Mouse (Mus musculus): ENCODE data around the gene Ndufa7.
"Not testable (repeated sequence)": the region's sequence is repeated elsewhere in the genome, so short reads cannot be mapped to it uniquely, and the experiment has no call there.

Ndufa7 gene

DNA sequence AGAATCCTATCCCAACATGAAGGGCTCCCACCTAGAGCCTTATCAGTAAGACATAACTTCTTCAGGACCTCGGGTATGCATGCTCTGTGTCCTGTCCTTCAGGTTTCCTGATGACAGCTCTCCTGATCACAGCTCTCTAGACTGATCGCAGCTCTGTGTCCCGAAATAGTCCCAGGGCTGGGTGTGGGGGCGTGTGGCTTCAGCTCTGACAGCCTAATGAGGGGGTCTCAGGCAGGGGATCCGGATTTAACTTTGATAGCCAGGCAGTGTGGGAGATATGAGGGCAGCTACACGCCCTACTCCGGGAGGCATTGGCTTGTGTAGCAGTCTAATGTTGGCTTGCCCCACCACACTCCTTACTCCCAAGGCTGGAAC lies 13.2 kb upstream of the Ndufa7 start:
- no peak for DNase-seq (ENCODE audit: low spot score in 2 of 2)

GRCm38 (mm10) chr17:33812475-33812874 lies 11.9 kb upstream of the Ndufa7 start:
- DNase-seq (ENCODE audit: low spot score in 2 of 2), result no peak

- DNase-seq (ENCODE audit: low spot score in 2 of 2), result no peak
Observed at GRCm38 (mm10) chr17:33812990-33813389, 11.4 kb upstream of the Ndufa7 start.

GRCm38 (mm10) chr17:33815399-33815798 lies 9.0 kb upstream of the Ndufa7 start:
- no peak for DNase-seq (ENCODE audit: low spot score in 2 of 2)

DNA sequence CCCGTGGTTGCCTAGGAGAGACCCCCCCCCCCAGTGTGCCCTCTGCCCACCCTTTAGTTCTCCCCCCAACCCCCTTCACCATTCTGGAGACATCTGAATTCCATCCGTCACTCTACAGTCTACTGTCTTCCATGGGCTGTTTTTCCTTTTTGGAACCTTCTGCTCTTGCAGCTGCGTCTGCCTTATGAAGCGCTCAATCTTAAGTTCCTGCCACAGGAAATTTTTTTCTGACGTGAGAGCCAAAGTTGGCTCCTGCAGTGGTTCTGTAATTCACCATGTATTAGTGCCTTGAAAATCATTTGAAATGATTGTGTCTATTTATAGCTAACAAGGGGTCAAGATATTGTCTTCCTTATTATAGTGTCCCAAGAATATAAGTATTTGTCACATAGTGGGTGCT lies 7.8 kb upstream of the Ndufa7 start:
- DNase-seq (ENCODE audit: low spot score in 2 of 2), result no peak

- DNase-seq (ENCODE audit: low spot score in 2 of 2), result peak; percentile 87 to 91
Observed at GRCm38 (mm10) chr17:33817184-33817968, 7.0 kb upstream of the Ndufa7 start.

DNA sequence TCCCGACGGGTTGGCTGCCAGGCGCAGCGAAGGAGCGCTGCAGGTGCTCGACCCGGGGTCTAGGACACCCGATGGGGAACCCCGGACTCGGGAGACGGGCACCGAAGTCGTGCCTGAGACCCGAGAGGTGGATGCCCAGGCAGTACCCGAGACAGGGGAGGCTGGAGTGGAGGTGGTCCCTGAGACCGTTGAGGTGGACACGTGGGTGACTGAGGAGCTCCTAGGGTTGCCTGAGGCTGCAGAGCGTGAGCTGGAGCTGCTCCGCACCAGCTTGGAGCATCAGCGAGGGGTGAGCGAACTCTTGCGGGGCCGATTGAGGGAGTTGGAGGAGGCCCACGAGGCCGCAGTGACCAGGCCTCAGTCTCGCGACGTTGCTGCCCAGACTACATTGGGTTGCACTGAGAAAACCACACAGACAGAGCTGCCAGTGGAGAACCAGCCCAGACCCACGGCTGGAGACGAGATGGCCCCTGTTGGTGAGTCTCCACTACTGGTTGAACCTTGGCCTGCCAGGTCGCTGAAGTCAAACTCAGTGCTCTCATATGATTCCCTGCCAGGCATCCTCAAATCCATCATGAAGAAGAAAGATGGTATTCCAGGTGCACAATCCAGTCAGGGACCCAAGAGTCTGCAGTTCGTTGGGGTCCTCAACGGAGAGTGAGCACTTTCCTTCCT lies 6.3 kb upstream of the Ndufa7 start:
- no peak for DNase-seq (ENCODE audit: low spot score in 2 of 2)

DNA sequence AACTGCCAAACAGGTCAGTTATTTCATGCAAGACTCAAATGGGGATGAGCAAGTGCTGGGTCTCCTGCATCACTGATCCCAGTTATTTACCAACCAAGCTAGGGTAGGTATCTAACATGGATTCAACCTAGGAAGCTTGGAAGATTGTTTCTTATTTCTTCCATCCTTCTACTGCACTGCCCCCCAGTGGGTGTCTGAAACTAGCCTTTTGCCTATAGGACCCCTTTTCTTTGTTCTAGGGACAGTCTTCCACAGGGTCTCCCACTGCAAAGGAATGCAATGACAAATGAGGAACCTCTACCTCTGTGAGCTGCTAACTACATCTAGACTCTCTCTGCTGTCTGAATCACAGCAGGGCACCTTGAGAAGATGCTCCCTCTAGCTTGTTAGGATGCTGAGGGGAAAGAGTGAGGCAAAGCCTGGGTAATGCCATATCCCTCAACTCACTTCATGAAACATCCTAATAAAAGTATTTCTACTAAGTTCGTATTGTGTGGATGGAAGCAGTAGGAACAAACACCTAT lies 1.9 kb upstream of the Ndufa7 start:
- no peak for DNase-seq (ENCODE audit: low spot score in 2 of 2)

DNA sequence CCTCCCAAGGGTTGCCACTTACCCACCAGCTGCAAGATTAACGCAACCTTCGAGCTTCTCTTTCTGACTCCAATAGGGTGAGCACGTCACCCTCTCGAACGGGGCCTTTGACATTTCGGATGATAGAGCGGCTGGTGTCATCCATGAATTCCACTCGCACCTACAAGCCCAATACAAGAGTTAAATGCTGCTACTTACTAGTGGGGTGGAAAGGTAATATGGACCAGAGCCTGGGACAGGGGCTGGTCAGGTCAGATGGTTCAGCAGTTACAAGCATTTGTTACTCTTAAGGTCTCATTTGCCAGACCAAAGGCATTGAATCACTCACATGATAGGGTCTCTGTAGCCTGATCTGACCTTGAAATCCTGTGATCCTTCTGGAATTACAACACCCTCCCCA lies 1.2 kb upstream of the Ndufa7 start:
- not testable (repeated sequence) for DNase-seq (ENCODE audit: low spot score in 2 of 2)

- not testable (repeated sequence) for DNase-seq (ENCODE audit: low spot score in 2 of 2)
Observed at GRCm38 (mm10) chr17:33824997-33825330, 592 bp downstream of the Ndufa7 start.

GRCm38 (mm10) chr17:33825462-33825861 lies 1.1 kb downstream of the Ndufa7 start:
- no peak for DNase-seq (ENCODE audit: low spot score in 2 of 2)

DNA sequence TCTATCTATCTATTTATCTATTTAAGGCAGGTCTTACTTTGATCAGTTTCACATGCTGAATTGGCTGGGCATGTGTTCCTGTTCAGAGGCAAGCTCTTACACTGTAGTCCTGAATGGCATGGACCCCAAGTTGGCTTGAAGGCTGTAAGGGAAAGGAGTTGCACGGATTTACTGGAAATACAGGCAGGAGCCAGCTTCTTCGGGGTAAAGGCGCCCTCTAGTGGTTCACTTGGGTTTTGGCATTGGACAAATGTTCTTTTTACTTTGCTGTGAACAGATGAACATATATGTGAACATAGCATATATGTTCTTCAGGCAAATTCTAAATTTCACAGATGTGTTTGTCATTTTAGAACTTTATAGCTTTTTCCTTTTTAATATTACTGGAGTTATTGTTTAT lies 2.5 kb downstream of the Ndufa7 start:
- DNase-seq (ENCODE audit: low spot score in 2 of 2), result peak; percentile 75 to 79

GRCm38 (mm10) chr17:33828892-33829291 lies 4.5 kb downstream of the Ndufa7 start:
- DNase-seq (ENCODE audit: low spot score in 2 of 2), result no peak

- DNase-seq (ENCODE audit: low spot score in 2 of 2), result no peak
Observed at GRCm38 (mm10) chr17:33829561-33829960, 5.2 kb downstream of the Ndufa7 start.

DNA sequence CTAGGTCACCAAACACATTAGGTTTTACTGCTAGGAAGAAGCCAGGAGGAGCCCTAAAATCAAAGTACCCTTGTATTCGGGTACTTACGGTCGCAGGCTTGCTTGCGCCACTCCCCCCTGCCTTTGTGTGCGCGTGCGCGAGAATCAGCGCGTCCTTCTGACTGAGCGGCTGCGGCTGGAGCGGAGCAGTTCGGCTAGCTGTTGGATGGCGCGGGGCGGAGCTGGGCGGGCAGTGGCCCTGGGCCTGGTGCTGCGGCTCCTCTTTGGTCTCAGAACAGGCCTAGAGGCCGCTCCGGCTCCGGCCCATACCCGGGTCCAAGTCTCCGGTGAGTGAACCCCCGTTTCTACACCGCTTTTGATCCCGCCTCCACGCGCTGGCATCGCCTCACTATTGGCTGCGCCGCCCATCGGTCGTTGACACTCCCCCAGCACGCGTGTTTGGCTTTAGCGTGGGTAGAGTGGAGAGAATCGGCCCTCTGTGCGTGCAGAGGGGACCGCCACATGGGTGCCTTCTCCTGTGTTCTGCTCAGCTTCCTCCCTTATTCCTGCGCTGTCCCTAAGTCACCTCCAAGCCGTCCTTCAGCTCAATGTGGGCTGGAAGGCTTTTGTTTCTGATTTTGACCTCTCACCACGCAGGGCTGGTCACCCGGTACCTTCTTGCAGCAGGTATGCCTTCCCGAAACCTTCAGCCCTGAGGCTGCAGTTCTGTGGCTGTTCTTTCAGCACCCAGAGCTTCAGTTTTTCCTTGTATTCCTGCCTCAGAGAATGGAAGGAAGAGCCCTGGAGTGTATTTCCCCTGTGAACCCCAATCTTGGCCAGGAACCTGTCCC lies 18.8 kb downstream of the Ndufa7 start, which contains the start of gene Cd320:
Gene Cd320 (plus strand): TSS at position 126 of the 830 bp plus-strand sequence.
- peak; percentile 94 to 96 for DNase-seq (ENCODE audit: low spot score in 2 of 2)

- no peak for DNase-seq (ENCODE audit: low spot score in 2 of 2)
Observed at GRCm38 (mm10) chr17:33844196-33844595, 19.8 kb downstream of the Ndufa7 start.

DNA sequence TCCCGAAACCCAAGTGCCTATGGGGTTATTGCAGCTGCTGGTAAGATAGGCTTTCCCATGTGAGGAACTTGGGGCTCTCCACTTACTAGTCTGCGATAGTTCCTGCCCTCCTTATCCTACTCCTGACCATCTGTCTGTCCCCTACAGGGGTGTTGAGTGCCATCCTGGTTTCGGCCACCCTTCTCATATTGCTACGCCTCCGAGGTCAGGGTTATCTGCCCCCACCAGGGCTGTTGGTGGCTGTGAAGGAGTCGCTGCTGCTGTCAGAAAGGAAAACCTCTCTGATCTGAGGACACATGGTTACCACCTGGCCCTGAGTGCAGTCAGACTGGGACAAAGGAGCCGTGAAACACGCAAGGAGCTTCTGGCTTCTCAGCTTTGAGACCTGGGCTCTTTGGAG lies 23.8 kb downstream of the Ndufa7 start:
- no peak for DNase-seq (ENCODE audit: low spot score in 2 of 2)

DNA sequence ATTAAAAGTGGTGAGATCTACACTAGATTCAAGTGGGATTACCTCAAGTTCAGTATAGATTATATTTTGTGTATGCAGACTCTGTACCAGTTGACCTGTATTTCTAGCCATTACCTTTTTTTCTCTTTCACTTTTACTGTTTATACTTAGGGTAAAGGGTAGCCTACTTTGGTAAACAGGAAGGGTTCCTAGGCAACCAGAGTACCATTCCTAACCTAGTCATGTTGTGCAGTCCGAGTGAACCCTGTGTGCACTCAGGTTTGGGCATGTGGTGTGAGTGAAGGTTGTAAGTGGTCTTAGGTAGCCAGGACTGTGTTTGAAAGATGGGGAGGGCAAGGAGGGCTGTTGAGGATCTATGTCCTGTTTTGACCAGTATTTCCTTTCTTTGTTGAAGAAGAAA lies 27.0 kb downstream of the Ndufa7 start:
- DNase-seq (ENCODE audit: low spot score in 2 of 2), result no peak

DNA sequence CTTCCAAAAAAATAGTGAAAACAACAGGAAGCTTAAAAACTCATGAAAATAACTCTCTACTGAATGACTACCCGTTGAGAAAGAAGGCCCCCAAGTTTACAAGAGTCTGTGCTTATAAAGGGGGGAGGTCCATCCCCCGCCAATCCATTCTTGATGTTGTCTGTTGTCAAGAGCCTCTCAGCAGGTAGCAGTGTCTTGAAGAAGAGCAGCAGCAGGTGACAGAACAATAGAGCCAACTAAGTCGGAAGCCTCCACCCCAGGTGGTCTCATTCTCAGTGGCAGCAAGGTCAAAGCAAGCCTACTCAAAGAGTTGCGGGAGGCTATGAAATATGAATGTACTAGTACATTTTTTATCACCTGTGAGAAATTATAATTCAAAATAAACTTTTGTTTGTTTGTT lies 33.4 kb downstream of the Ndufa7 start:
- DNase-seq (ENCODE audit: low spot score in 2 of 2), result no peak

- peak; percentile 87 to 88 for DNase-seq (ENCODE audit: low spot score in 2 of 2)
Observed at GRCm38 (mm10) chr17:33865330-33866030, 41.1 kb downstream of the Ndufa7 start.

GRCm38 (mm10) chr17:33873537-33873936 lies 49.2 kb downstream of the Ndufa7 start, which contains the start of gene Gm7029:
Gene Gm7029, plus strand, starts transcription at chr17:33873837.
- DNase-seq (ENCODE audit: low spot score in 2 of 2), result not testable (repeated sequence)

GRCm38 (mm10) chr17:33874411-33874810 lies 50.0 kb downstream of the Ndufa7 start:
- no peak for DNase-seq (ENCODE audit: low spot score in 2 of 2)
